ENCODE assay signal across 9 mouse cellular contexts in genomic region chr12:73591625-73592024, GRCm38 (mm10). TPM values are rescaled to one million over a fixed set of nuclear protein-coding genes. Genes with fewer than 3 reads are reported as not detected.
DNase-seq lines count a peak whose midpoint lies in the region; ATAC-seq lines count a peak whose summit lies in the region.
"Had no signal": no experiment of that assay in that cellular context is flagged by ENCODE, and none has a peak within 500 bp of the region (broad histone marks: within the 10 kb centered on the region; RNA-seq: fewer than 3 reads in every experiment).

No protein-coding gene starts in this region.

- no peak; the same call in 1 of the 2 replicates for ATAC-seq in lung, embryonic 15.5 days (ENCODE audit: borderline replicate concordance, extremely low read depth, low FRiP score, low TSS enrichment)
- ATAC-seq in intestine, embryonic 15.5 days, result no peak

- WGBS in lung, embryonic 15.5 days, result 47% methylated on average over 10 of the region's 11 CpGs
- 74% methylated on average over 6 of the region's 11 CpGs for WGBS in intestine, embryonic 15.5 days

- H3K4me3 ChIP-seq in lung, embryonic 15.5 days, result no peak overlapping the region
- H3K4me3 ChIP-seq in intestine, embryonic 15.5 days (replicated peaks), result no peak overlapping the region
- H3K4me3 ChIP-seq: hindbrain, embryonic 10.5 days had no signal

- DNase-seq in adrenal gland, postnatal 14 days, result peak; percentile 70
- DNase-seq in gastrocnemius, postnatal 10 days, result peak; percentile 31
- DNase-seq in heart, postnatal 36 days, result peak; percentile 64 to 77
- no peak for DNase-seq in right cerebral cortex, postnatal 36 days (ENCODE audit: low spot score in 2 of 2)
- DNase-seq in thymus, postnatal 0 days (ENCODE audit: low spot score), result no peak

- H3K36me3 ChIP-seq in lung, embryonic 15.5 days, result no peaks in the 10 kb centered on the region
- H3K36me3 ChIP-seq in intestine, embryonic 15.5 days, result no peaks in the 10 kb centered on the region
- H3K36me3 ChIP-seq: hindbrain, embryonic 10.5 days had no signal

- intact Hi-C loops in heart, postnatal 36 days (cut with DNase I), result loop anchor here (5.0 kb wide), 1 partner anchor 41 kb away; no protein-coding TSS in a partner anchor

- H3K4me1 ChIP-seq in lung, embryonic 15.5 days, result no peaks in the 10 kb centered on the region; the same call in 1 of the 2 replicates
- no peaks in the 10 kb centered on the region for H3K4me1 ChIP-seq in intestine, embryonic 15.5 days (replicated peaks)
- H3K4me1 ChIP-seq: hindbrain, embryonic 10.5 days had no signal

- peaks cover 4% of the 10 kb centered on the region; the same call in 1 of the 2 replicates for H3K27me3 ChIP-seq in lung, embryonic 15.5 days
- H3K27me3 ChIP-seq in intestine, embryonic 15.5 days (replicated peaks), result no peaks in the 10 kb centered on the region

- no peak overlapping the region for H3K4me2 ChIP-seq in lung, embryonic 15.5 days
- no peak overlapping the region for H3K4me2 ChIP-seq in intestine, embryonic 15.5 days (replicated peaks)

- no peaks in the 10 kb centered on the region for H3K9me3 ChIP-seq in lung, embryonic 15.5 days
- no peaks in the 10 kb centered on the region for H3K9me3 ChIP-seq in intestine, embryonic 15.5 days
- H3K9me3 ChIP-seq: hindbrain, embryonic 10.5 days had no signal

- no peak overlapping the region for H3K9ac ChIP-seq in lung, embryonic 15.5 days
- no peak overlapping the region for H3K9ac ChIP-seq in intestine, embryonic 15.5 days

- peak overlapping the region; percentile 63 for H3K27ac ChIP-seq in lung, embryonic 15.5 days
- H3K27ac ChIP-seq in intestine, embryonic 15.5 days, result no peak overlapping the region
- H3K27ac ChIP-seq: hindbrain, embryonic 10.5 days had no signal

RNA-seq across cellular contexts. Expression of gene Prkch, which starts 7.0 kb away (rescaled TPM):
- 19.9 and 27.2 TPM in 2 replicates for total RNA-seq in adrenal gland, postnatal 14 days (2021)
- total RNA-seq in gastrocnemius, postnatal 10 days (2021), result 10 to 100 TPM; 10.8 to 13.0 TPM
- total RNA-seq in heart, postnatal 36 days (2021), result 10 to 100 TPM; 19.1 to 19.5 TPM
- 15.8 and 16.4 TPM in 2 replicates for polyA plus RNA-seq in lung, embryonic 15.5 days (2015; fragmentation: Nextera tagmentation; extraction: Ambion mirVana)
- polyA plus RNA-seq in intestine, embryonic 15.5 days (2015; fragmentation: Nextera tagmentation; extraction: Ambion mirVana), result 7.3 and 7.7 TPM in 2 replicates
- 37.1 and 40.4 TPM in 2 replicates for polyA plus RNA-seq in thymus, postnatal 0 days (2015; fragmentation: Nextera tagmentation; extraction: Ambion mirVana)

RNA-seq across cellular contexts. Expression of gene Tmem30b, which starts 45.4 kb away (rescaled TPM):
- 0.64 and 3.1 TPM in 2 replicates for total RNA-seq in adrenal gland, postnatal 14 days (2021)
- 1 to 10 TPM; 1.2 to 1.4 TPM for total RNA-seq in gastrocnemius, postnatal 10 days (2021)
- total RNA-seq in heart, postnatal 36 days (2021), result under 1 TPM; 0.08 to 0.14 TPM
- 7.2 and 8.1 TPM in 2 replicates for polyA plus RNA-seq in lung, embryonic 15.5 days (2015; fragmentation: Nextera tagmentation; extraction: Ambion mirVana)
- polyA plus RNA-seq in intestine, embryonic 15.5 days (2015; fragmentation: Nextera tagmentation; extraction: Ambion mirVana), result 63.4 and 67.5 TPM in 2 replicates
- 11.6 and 12.5 TPM in 2 replicates for polyA plus RNA-seq in thymus, postnatal 0 days (2015; fragmentation: Nextera tagmentation; extraction: Ambion mirVana)
- total RNA-seq: neutrophil, adult 5-6 weeks had no signal

Comparison
In these comparisons a context has a peak if more than half of its experiments do, and no peak if none do; other contexts are left out.
1. DNase-seq: peak in adrenal gland, postnatal 14 days (single experiment), gastrocnemius, postnatal 10 days (single experiment) and heart, postnatal 36 days (2 of 2); none in right cerebral cortex, postnatal 36 days (0 of 2) and thymus, postnatal 0 days (single experiment).